Mouse (Mus musculus): ENCODE results near the gene E2f8.

E2f8 gene

GRCm38 (mm10) chr7:48881486-48881885 lies at the start of gene E2f8:
E2f8 (minus strand) TSS chr7:48881596.
- peak; percentile 63 for DNase-seq (ENCODE audit: low spot score)

GRCm38 (mm10) chr7:48930399-48930798 lies 49.0 kb upstream of the E2f8 start:
- DNase-seq (ENCODE audit: low spot score) = no peak

GRCm38 (mm10) chr7:48928364-48928763 lies 47.0 kb upstream of the E2f8 start:
- DNase-seq (ENCODE audit: low spot score) = peak; percentile 34

GRCm38 (mm10) chr7:48925214-48925613 lies 43.8 kb upstream of the E2f8 start:
- DNase-seq (ENCODE audit: low spot score) = no peak

GRCm38 (mm10) chr7:48923620-48924019 lies 42.2 kb upstream of the E2f8 start:
- DNase-seq (ENCODE audit: low spot score) = no peak

GRCm38 (mm10) chr7:48918389-48918788 lies 37.0 kb upstream of the E2f8 start:
- no peak for DNase-seq (ENCODE audit: low spot score)

- peak; percentile 4 for DNase-seq (ENCODE audit: low spot score)
These were observed 36.6 kb upstream of the E2f8 start for GRCm38 (mm10) chr7:48917988-48918387.

GRCm38 (mm10) chr7:48917463-48917862 lies 36.1 kb upstream of the E2f8 start:
- no peak for DNase-seq (ENCODE audit: low spot score)

- DNase-seq (ENCODE audit: low spot score) = no peak
These were observed 33.5 kb upstream of the E2f8 start for GRCm38 (mm10) chr7:48914630-48915506.

GRCm38 (mm10) chr7:48911146-48911545 lies 29.8 kb upstream of the E2f8 start:
- no peak for DNase-seq (ENCODE audit: low spot score)

GRCm38 (mm10) chr7:48910282-48910681 lies 28.9 kb upstream of the E2f8 start:
- DNase-seq (ENCODE audit: low spot score) = no peak

- DNase-seq (ENCODE audit: low spot score) = no peak
These were observed 27.9 kb upstream of the E2f8 start for GRCm38 (mm10) chr7:48909342-48909671.

- no peak for DNase-seq (ENCODE audit: low spot score)
These were observed 27.3 kb upstream of the E2f8 start, which contains the start of gene Nav2 for GRCm38 (mm10) chr7:48908521-48909341. Nav2 (plus strand) TSS chr7:48908716.

- no peak for DNase-seq (ENCODE audit: low spot score)
These were observed 21.1 kb upstream of the E2f8 start for GRCm38 (mm10) chr7:48902454-48902853.

- no peak for DNase-seq (ENCODE audit: low spot score)
These were observed 19.2 kb upstream of the E2f8 start for GRCm38 (mm10) chr7:48900408-48901167.

GRCm38 (mm10) chr7:48898416-48898815 lies 17.0 kb upstream of the E2f8 start:
- no peak for DNase-seq (ENCODE audit: low spot score)

GRCm38 (mm10) chr7:48897539-48898163 lies 16.3 kb upstream of the E2f8 start:
- DNase-seq (ENCODE audit: low spot score) = no peak

GRCm38 (mm10) chr7:48896051-48896450 lies 14.7 kb upstream of the E2f8 start:
- DNase-seq (ENCODE audit: low spot score) = no peak

- DNase-seq (ENCODE audit: low spot score) = no peak
These were observed 14.1 kb upstream of the E2f8 start for GRCm38 (mm10) chr7:48895475-48895874.

- no peak for DNase-seq (ENCODE audit: low spot score)
These were observed 13.4 kb upstream of the E2f8 start for GRCm38 (mm10) chr7:48894763-48895162.

- DNase-seq (ENCODE audit: low spot score) = no peak
These were observed 12.8 kb upstream of the E2f8 start for GRCm38 (mm10) chr7:48894152-48894551.

- DNase-seq (ENCODE audit: low spot score) = no peak
These were observed 11.7 kb upstream of the E2f8 start for GRCm38 (mm10) chr7:48893093-48893492.
